Mouse (Mus musculus) hindbrain, postnatal 0 days (tissue): ENCODE results near the gene Susd2. TPM values are rescaled to one million over a fixed set of nuclear protein-coding genes. Genes with fewer than 3 reads are reported as not detected.

Experiments
- ATAC-seq: fragments of 200-750 bp; cut with Nextera tagmentation; 2 replicates; pipeline ENCODE4 v1.8.0; 2017; ENCODE audit warnings: mild to moderate bottlenecking, moderate TSS enrichment, moderate library complexity
- DNase-seq: peaks from one replicate; pipeline ENCODE4 v3.0.0-alpha.2; 2015; ENCODE audit warnings: low spot score
- H3K27ac ChIP-seq: fragments of 300-500 bp; sonication (generic); 2 replicates; pipeline ENCODE4 v1.5.1; 2014; ENCODE audit warnings: mild to moderate bottlenecking
- H3K27me3 ChIP-seq: fragments of 300-500 bp; sonication (generic); 2 replicates; pipeline ENCODE4 v1.6.1; 2014; ENCODE audit warnings: low read length, mixed read lengths; ENCODE audit not compliant: insufficient read depth
- H3K36me3 ChIP-seq: fragments of 300-500 bp; sonication (generic); 2 replicates; pipeline ENCODE4 v1.6.1; 2014; ENCODE audit warnings: low read length, mixed read lengths; ENCODE audit not compliant: insufficient read depth
- H3K4me1 ChIP-seq: fragments of 300-500 bp; sonication (generic); 2 replicates; pipeline ENCODE4 v1.6.1; 2014; ENCODE audit warnings: antibody characterized with exemption, low read length, mixed read lengths; ENCODE audit not compliant: insufficient read depth
- H3K4me2 ChIP-seq: fragments of 300-500 bp; sonication (generic); 2 replicates; pipeline ENCODE4 v1.6.1; 2014; ENCODE audit warnings: low read depth, mild to moderate bottlenecking, low read length, moderate library complexity, mixed read lengths
- H3K4me3 ChIP-seq: fragments of 300-500 bp; sonication (generic); 2 replicates; pipeline ENCODE4 v1.5.1; 2014; ENCODE audit warnings: low read length
- H3K9ac ChIP-seq: fragments of 300-500 bp; sonication (generic); replicated peaks from 2 replicates; pipeline ENCODE4 v1.6.1; 2014; ENCODE audit warnings: mild to moderate bottlenecking, low read length, moderate library complexity, mixed read lengths
- H3K9me3 ChIP-seq: fragments of 300-500 bp; sonication (generic); 2 replicates; pipeline ENCODE4 v1.6.1; 2016; ENCODE audit warnings: low read length, mixed read lengths
- CTCF ChIP-seq: IDR thresholded peaks from 2 replicates; pipeline ENCODE4 v1.5.1; 2016; ENCODE audit warnings: antibody characterized with exemption, control low read depth, low read depth
- WGBS: fragments of 180-500 bp; shearing (Covaris S2); extraction: QIAGEN DNeasy Blood & Tissue Kit; methylation state at CpG from one replicate; pipeline ENCODE4 v1.1.7; 2014; 5-methylcytosine and 5-hydroxymethylcytosine counted together
- polyA plus RNA-seq: library from polyadenylated mRNA; unstranded; fragments of >200 nt; fragmentation: Nextera tagmentation; extraction: Ambion mirVana; gene quantifications from 2 replicates; pipeline ENCODE4 v1.2.1, GENCODE M21; 2015
- total RNA-seq: library from RNA; depleted of rRNA; stranded (reverse); fragments of >200 nt; gene quantifications from 2 replicates; pipeline ENCODE4 v1.2.3, GENCODE M21; 2014; rRNA removed

Susd2 gene
- total RNA-seq (14.4 and 14.9 TPM in 2 replicates), polyA plus RNA-seq (11.2 and 11.4 TPM in 2 replicates)

DNA sequence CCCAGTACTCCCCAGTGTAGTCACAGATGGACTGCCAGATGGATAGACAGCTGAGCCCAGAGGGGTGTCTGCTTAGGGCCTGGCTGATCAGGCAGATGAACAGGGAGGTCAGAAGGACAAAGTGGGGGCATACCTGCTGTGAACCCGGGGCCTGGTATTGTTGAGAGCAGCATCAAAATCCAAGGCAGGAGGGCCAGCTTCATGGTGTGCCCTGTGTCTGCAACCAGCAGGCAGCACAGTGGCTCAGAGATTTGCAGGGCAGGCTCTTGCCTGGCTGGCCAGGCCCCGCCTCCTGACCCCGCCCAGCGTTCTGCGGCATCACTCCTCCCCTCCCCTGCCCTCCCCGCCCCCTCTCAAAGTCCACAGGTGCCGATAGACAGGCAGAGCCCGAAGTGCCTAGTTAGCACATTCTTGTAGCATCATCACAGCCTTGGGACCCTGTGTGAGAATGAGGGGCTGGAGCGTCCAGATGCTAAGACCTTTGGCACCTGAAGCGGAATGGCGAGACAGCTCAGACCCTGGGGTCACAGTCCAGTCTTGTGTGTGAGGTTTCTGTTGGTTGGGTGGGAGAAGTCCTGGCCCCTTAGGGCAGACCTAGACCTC is at the start of gene Susd2:
TSS of gene Susd2 (minus strand) at position 268 of the 603 bp plus-strand sequence.
- no peak within 1 kb of the TSS for H3K4me3 ChIP-seq
- H3K27ac ChIP-seq, result peak within 1 kb of the TSS; percentile 54; the same call in 1 of the 2 replicates
- peaks cover 16% of the 10 kb centered on the region; the same call in 1 of the 2 replicates for H3K4me1 ChIP-seq
- H3K27me3 ChIP-seq, result no peaks in the 10 kb centered on the region
- ATAC-seq, result peak; percentile 54
- 6% methylated on average over 11 of the region's 11 CpGs for WGBS
- DNase-seq, result peak; percentile 67
- no peak for TF ChIP-seq CTCF
- H3K4me2 ChIP-seq, result peak within 1 kb of the TSS; percentile 34
- peaks cover 4% of the 10 kb centered on the region; the same call in 1 of the 2 replicates for H3K36me3 ChIP-seq
- no peaks in the 10 kb centered on the region for H3K9me3 ChIP-seq
- no peak within 1 kb of the TSS; the same call in 1 of the 2 replicates for H3K9ac ChIP-seq

GRCm38 (mm10) chr10:75688598-75688997 is 44.8 kb upstream of the Susd2 start:
- DNase-seq, result no peak
- 93% methylated on average over 2 of the region's 2 CpGs for WGBS

DNA sequence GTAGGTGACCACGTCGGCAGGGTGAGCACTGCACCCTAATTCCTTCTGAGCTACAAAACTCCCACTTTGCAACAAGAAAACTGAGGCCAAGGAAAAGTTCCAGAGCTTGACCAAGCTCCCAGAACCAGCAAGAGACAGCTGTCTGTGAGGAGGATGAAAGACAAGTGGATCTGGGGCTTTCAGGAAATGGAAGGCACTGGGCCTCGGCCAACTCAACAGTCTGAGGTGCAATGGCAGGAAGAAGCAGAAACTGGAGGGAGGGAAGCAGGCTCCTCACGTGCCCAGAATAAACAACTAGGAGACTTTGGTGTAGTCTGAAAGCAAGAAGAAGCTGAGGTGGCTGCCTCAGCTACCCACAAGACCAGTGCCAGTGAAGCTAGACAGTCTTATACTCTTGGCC is 42.9 kb upstream of the Susd2 start:
- Histone ChIP-seq H3K36me3 (peaks cover 16% of the 10 kb centered on the region), H3K27me3 (no peaks in the 10 kb centered on the region), H3K27ac (peak overlapping the region; percentile 20; the same call in 1 of the 2 replicates), H3K4me1 (peaks cover 8% of the 10 kb centered on the region; the same call in 1 of the 2 replicates), H3K4me2 (no peak overlapping the region), H3K9ac (no peak overlapping the region), H3K9me3 (no peaks in the 10 kb centered on the region), H3K4me3 (no peak overlapping the region)
- DNase-seq, result no peak
- WGBS, result 77% methylated on average over 4 of the region's 4 CpGs
- ATAC-seq, result no peak
- TF ChIP-seq CTCF, result no peak

More at GRCm38 (mm10) chr10:75688598-75688997, 44.8 kb upstream of the Susd2 start:
- no peak for TF ChIP-seq CTCF
- no peak for ATAC-seq
- Histone ChIP-seq H3K4me1 (peaks cover 8% of the 10 kb centered on the region; the same call in 1 of the 2 replicates), H3K27me3 (no peaks in the 10 kb centered on the region), H3K36me3 (peaks cover 10% of the 10 kb centered on the region), H3K9me3 (no peaks in the 10 kb centered on the region), H3K27ac (no peak overlapping the region), H3K4me3 (no peak overlapping the region), H3K4me2 (no peak overlapping the region), H3K9ac (no peak overlapping the region)

DNA sequence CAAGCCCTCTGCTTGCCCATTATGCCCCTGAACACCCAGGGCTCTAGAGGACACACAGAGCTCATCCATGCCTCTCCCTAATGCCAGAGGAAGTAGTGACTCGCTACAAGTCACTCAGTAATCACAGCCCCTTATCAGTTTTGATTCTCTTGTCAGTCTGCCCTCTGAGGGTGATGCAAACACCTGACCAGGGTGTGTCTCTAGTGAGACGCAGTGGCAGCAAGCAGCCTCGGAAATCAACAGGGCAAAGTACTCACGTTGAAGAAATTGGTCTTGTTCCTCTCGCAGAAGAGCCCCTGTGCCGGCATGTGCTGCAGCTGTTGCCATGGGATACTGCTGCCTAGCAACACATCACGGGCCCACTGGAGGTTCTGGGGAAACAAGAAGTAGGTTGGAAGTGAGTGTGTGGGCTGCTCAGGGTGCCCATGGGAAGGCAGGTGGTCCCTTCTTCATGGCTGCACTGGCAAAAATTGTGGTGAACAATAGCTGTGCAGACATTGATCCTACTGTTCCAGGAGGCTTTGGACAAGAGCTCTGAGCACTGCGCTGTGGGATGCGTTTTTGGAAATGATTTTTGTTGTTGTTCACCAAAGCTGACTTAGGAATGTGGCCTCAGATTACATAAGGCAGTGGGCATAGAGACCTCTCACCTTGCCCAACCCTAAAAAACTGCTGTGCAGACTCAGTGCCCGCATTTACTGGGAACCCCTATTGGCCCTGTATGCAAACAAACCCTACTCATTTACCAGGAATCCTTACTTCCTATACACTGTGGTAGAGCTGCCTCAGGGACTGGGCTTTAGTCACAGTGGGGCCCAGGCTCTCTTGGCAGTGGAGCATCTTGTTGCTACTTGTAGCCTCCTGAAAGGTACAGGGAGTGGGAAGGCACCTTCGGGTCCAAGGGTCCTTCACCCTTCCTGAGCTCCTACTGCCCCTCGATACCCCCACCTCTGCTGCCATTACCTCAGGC is 40.5 kb upstream of the Susd2 start:
- H3K27me3 ChIP-seq, result no peaks in the 10 kb centered on the region
- no peak overlapping the region for H3K4me3 ChIP-seq
- no peak overlapping the region for H3K4me2 ChIP-seq
- peaks cover 11% of the 10 kb centered on the region for H3K36me3 ChIP-seq
- H3K9ac ChIP-seq, result no peak overlapping the region
- peak overlapping the region; percentile 73 for H3K27ac ChIP-seq
- TF ChIP-seq CTCF, result no peak
- DNase-seq (peak; percentile 90), ATAC-seq (peak; percentile 91)
- H3K4me1 ChIP-seq, result peaks cover 8% of the 10 kb centered on the region; the same call in 1 of the 2 replicates
- no peaks in the 10 kb centered on the region for H3K9me3 ChIP-seq
- 34% methylated on average over 12 of the region's 12 CpGs for WGBS

DNA sequence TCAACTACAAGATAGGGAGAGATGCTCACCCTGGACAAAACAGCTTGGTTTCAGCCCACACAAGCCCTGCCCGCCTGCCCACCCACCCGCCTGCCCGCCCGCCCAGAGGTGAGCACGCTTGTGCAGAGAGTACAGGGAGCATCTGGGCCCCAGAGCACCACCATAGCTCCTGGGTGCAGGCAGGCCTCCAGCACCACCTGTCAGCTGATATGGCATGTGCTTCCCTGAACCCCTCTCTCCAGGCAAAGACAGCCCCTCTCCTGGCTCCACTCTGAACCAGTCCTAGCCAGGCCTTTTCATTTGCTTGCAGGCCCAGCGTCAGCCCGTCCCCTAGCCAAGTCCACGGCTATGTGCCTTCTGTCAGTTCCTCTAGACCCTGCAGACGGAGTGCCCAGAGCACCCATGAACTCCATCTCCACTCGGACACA is 36.8 kb upstream of the Susd2 start:
- no peak for TF ChIP-seq CTCF
- peak; percentile 25; the same call in 1 of the 2 replicates for ATAC-seq
- H3K27me3 ChIP-seq, result no peaks in the 10 kb centered on the region
- no peak overlapping the region for H3K4me2 ChIP-seq
- H3K27ac ChIP-seq, result no peak overlapping the region
- peaks cover 15% of the 10 kb centered on the region for H3K4me1 ChIP-seq
- no peak overlapping the region for H3K4me3 ChIP-seq
- no peak for DNase-seq
- H3K9me3 ChIP-seq, result no peaks in the 10 kb centered on the region
- no peak overlapping the region for H3K9ac ChIP-seq
- WGBS, result 77% methylated on average over 10 of the region's 10 CpGs
- H3K36me3 ChIP-seq, result peaks cover 11% of the 10 kb centered on the region

DNA sequence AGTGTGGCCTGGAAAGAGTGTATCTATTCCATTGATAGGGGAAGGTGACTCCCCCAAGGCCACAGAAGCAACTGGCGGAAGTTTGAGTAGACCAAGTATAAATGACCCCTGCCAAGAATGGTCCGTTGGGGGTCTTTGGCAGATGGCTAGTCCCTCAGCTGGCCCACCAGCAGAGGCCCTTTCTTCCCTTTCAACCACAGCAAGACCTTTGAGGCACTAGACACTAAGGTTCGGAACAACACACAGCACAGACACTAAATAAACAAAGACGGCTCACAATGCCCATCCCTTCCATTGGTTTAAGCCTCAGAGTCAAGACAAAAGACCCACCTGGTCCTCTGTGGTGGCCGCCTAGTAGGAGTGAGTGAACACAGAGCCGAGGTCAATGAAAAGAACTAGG is 35.4 kb upstream of the Susd2 start:
- Histone ChIP-seq H3K4me2 (no peak overlapping the region), H3K9ac (no peak overlapping the region), H3K4me1 (peaks cover 7% of the 10 kb centered on the region), H3K4me3 (no peak overlapping the region), H3K27me3 (no peaks in the 10 kb centered on the region), H3K36me3 (peaks cover 11% of the 10 kb centered on the region), H3K27ac (no peak overlapping the region), H3K9me3 (no peaks in the 10 kb centered on the region)
- ATAC-seq, result no peak
- DNase-seq, result no peak
- WGBS, result 78% methylated on average over 6 of the region's 6 CpGs
- TF ChIP-seq CTCF, result no peak
